Mouse (Mus musculus) cerebellum, adult 2 months (tissue): ENCODE measurements at regions not wholly inside any gene's neighbourhood (a gene's known extent, or its start where the extent isn't known, plus 50 kb on each side); places are given as distances from the start of the nearest gene placed in this dataset.

Experiments used
- CTCF ChIP-seq: fragments of 200-500 bp; IDR thresholded peaks from 2 replicates; pipeline ENCODE4 v1.5.1; 2011; ENCODE audit warnings: low read depth, mild to moderate bottlenecking, control low read depth, low read length, moderate library complexity, borderline replicate concordance; ENCODE audit not compliant: insufficient read depth
- POLR2A ChIP-seq: fragments of 200-500 bp; IDR thresholded peaks from 2 replicates; pipeline ENCODE4 v1.6.1; 2011; ENCODE audit warnings: low read length, control low read depth, borderline replicate concordance; ENCODE audit not compliant: insufficient read depth

- no peak for TF ChIP-seq CTCF
- TF ChIP-seq POLR2A = no peak
Measured at GRCm38 (mm10) chr3:41288066-41288465, 205.2 kb upstream of the Pgrmc2 start.
